Mouse (Mus musculus): Measurements from ENCODE around the gene Gm26558. TPM values are rescaled to one million over a fixed set of nuclear protein-coding genes. Genes with fewer than 3 reads are reported as not detected.

Gene Gm26558
- total and polyA plus RNA-seq, 3 experiments = 0.24 to 0.81 TPM; not detected in 1

DNA sequence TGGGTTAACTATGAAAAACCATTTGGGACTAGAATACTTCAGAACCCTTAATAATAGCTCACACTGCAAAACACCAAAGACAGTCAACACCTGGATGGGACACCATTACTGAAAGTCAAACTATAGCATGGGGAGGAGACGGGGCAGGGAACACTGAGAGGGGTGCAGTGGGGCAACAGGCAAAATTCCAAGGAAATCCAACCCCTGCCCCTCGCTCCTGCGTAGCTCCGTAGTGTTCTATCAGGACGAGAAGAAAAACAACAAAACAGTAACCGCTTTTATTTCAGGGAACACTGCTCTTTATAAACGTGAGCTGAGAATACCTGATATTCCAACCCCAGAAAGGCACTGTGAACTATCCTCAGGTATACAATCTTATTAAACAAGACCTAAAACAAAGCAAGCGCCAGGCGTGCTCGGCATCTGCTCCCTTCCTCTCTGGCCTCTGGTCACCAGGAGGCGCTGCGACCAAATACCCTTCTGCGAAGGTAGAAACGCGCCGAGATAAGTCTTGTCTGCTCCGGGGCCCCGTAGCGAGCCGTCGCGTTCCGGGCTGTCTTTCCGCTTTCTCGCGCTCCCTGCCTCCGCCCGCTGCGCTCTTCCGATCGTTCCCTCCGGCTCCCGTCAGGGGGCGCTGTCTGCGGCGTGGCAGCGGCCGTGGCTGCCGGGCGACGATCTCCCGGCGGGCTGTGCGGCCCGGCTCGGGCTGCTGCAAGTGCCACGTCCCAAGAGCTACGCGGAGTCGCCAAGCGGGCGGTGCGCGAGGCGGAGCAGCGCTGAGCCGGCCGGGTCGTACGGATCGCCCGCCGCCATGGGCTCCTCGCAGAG is 807 bp downstream of the Gm26558 start, which contains the start of gene Gorasp2 (continued):
- TF ChIP-seq EP300 (IDR thresholded peaks at IDR 0.05; ENCODE audit: low read depth in 1 of 2, low read length in 2 of 2) = peak in 1 of 2 experiments; percentile 56; a peak in 2 of 4 replicates
- TF ChIP-seq BHLHE40 (IDR thresholded peaks at IDR 0.05; ENCODE audit: borderline replicate concordance, low read depth, low read length) = peak; percentile 42
- TF ChIP-seq USF1 (IDR thresholded peaks at IDR 0.05; ENCODE audit: low read depth, low read length) = peak; percentile 51
- TF ChIP-seq MXI1 (IDR thresholded peaks at IDR 0.05; ENCODE audit: low read depth, low read length) = peak; percentile 96
- peak; percentile 64 to 93 (median 80) for TF ChIP-seq CTCF (IDR thresholded peaks at IDR 0.05 in 2 of 3, conservative IDR thresholded peaks at IDR 0.05 in 1 of 3; ENCODE audit: control insufficient read depth in 1 of 3, insufficient read depth in 1 of 3, low read depth in 2 of 3, low read length in 3 of 3, poor library complexity in 1 of 3, severe bottlenecking in 1 of 3)
- peak; percentile 24; the same call in 1 of the 2 replicates for TF ChIP-seq RCOR1 (IDR thresholded peaks at IDR 0.05; ENCODE audit: low read depth, low read length)
- TF ChIP-seq SIN3A (IDR thresholded peaks at IDR 0.05; ENCODE audit: low read length) = peak; percentile 94
- TF ChIP-seq MAFK (IDR thresholded peaks at IDR 0.05; ENCODE audit: borderline replicate concordance, low read depth, low read length) = no peak
- TF ChIP-seq ELF1 (IDR thresholded peaks at IDR 0.05; ENCODE audit: low read depth, low read length) = peak; percentile 95
- peak; percentile 89 for TF ChIP-seq MYC (IDR thresholded peaks at IDR 0.05; ENCODE audit: low read depth, low read length)
- TF ChIP-seq CHD1 (IDR thresholded peaks at IDR 0.05; ENCODE audit: low read depth, low read length) = no peak
- TF ChIP-seq MAX (IDR thresholded peaks at IDR 0.05; ENCODE audit: low read length) = peak; percentile 83; the same call in 1 of the 2 replicates

DNA sequence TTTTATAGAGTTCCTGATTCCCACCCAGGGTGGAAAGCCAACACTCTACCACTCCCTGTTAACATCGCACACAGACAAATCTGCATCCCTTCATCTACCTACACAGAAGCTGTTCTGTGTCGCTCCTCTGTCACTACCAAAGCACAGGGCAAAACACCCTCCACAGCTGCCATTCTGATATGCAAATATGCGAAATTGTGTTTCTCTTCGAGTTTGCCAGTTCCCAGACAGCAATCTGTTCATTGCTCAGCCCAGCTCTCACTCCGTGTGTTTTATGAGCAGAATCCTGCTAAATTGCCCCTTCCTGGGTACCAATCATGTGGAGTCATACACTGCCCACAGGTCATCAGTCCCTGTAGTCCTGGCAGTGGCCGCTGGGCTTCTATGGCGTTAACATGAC is 4.8 kb downstream of the Gm26558 start:
- peaks cover 12 to 15% of the 10 kb centered on the region in 2 experiments for H3K27me3 ChIP-seq (ENCODE audit: control insufficient read depth in 1 of 2, insufficient read depth in 2 of 2, low read length in 2 of 2)
- no peak for DNase-seq (ENCODE audit: low read depth, low spot score)
- peaks cover 0 to 7% of the 10 kb centered on the region in 2 experiments; a peak in 2 of 4 replicates for H3K4me1 ChIP-seq (ENCODE audit: control insufficient read depth in 1 of 2, insufficient read depth in 2 of 2, low read length in 2 of 2)
- TF ChIP-seq HCFC1 (IDR thresholded peaks at IDR 0.05; ENCODE audit: low read depth, low read length) (no peak), E2F4 (IDR thresholded peaks at IDR 0.05; ENCODE audit: borderline replicate concordance, low read depth, low read length) (no peak), TBP (IDR thresholded peaks at IDR 0.05; ENCODE audit: low read depth, low read length) (no peak), UBTF (IDR thresholded peaks at IDR 0.05; ENCODE audit: borderline replicate concordance, insufficient read depth, low read depth, low read length) (no peak), MAX (IDR thresholded peaks at IDR 0.05; ENCODE audit: low read length) (no peak), USF2 (IDR thresholded peaks at IDR 0.05; ENCODE audit: borderline replicate concordance in 1 of 2, insufficient read depth in 1 of 2, low read depth in 1 of 2, low read length in 2 of 2) (no peak), MYB (IDR thresholded peaks at IDR 0.05; ENCODE audit: low read depth, low read length) (no peak), SIN3A (IDR thresholded peaks at IDR 0.05; ENCODE audit: low read length) (no peak), ETS1 (IDR thresholded peaks at IDR 0.05; ENCODE audit: low read depth, low read length) (no peak), RCOR1 (IDR thresholded peaks at IDR 0.05; ENCODE audit: low read depth, low read length) (no peak), MEF2A (IDR thresholded peaks at IDR 0.05; ENCODE audit: extremely low read depth, insufficient replicate concordance, low read depth, low read length, poor library complexity, severe bottlenecking) (no peak), ELF1 (IDR thresholded peaks at IDR 0.05; ENCODE audit: low read depth, low read length) (no peak), EP300 (IDR thresholded peaks at IDR 0.05; ENCODE audit: low read depth in 1 of 2, low read length in 2 of 2) (no peak), TAL1 (IDR thresholded peaks at IDR 0.05; ENCODE audit: low read length) (no peak), CTCF (IDR thresholded peaks at IDR 0.05 in 2 of 3, conservative IDR thresholded peaks at IDR 0.05 in 1 of 3; ENCODE audit: control insufficient read depth in 1 of 3, insufficient read depth in 1 of 3, low read depth in 2 of 3, low read length in 3 of 3, poor library complexity in 1 of 3, severe bottlenecking in 1 of 3) (no peak)
- no peak overlapping the region for H3K4me3 ChIP-seq (ENCODE audit: control insufficient read depth in 1 of 2, insufficient read depth in 1 of 2, low read depth in 2 of 2, low read length in 2 of 2)
- H3K27ac ChIP-seq (ENCODE audit: control insufficient read depth, low read depth, low read length) = no peak overlapping the region
- H3K36me3 ChIP-seq (ENCODE audit: control insufficient read depth in 1 of 2, insufficient read depth in 2 of 2, low read length in 2 of 2) = peaks cover 0 to 5% of the 10 kb centered on the region in 2 experiments; a peak in 1 of 4 replicates
- H3K79me2 ChIP-seq (ENCODE audit: control insufficient read depth, insufficient read depth, low read length, poor library complexity) = peaks cover 7% of the 10 kb centered on the region
- no peak overlapping the region for H3K9ac ChIP-seq (ENCODE audit: control insufficient read depth, low read depth, low read length, poor library complexity, severe bottlenecking)
- no peaks in the 10 kb centered on the region for H3K9me3 ChIP-seq (replicated peaks; ENCODE audit: insufficient read depth, low read length)
